Mouse (Mus musculus): ENCODE measurements around the gene Galk2. TPM values are rescaled to one million over a fixed set of nuclear protein-coding genes. Genes with fewer than 3 reads are reported as not detected.

The Galk2 gene
- polyA plus RNA-seq (2012; rRNA removed): 23.0 and 23.3 TPM in 2 replicates

DNA sequence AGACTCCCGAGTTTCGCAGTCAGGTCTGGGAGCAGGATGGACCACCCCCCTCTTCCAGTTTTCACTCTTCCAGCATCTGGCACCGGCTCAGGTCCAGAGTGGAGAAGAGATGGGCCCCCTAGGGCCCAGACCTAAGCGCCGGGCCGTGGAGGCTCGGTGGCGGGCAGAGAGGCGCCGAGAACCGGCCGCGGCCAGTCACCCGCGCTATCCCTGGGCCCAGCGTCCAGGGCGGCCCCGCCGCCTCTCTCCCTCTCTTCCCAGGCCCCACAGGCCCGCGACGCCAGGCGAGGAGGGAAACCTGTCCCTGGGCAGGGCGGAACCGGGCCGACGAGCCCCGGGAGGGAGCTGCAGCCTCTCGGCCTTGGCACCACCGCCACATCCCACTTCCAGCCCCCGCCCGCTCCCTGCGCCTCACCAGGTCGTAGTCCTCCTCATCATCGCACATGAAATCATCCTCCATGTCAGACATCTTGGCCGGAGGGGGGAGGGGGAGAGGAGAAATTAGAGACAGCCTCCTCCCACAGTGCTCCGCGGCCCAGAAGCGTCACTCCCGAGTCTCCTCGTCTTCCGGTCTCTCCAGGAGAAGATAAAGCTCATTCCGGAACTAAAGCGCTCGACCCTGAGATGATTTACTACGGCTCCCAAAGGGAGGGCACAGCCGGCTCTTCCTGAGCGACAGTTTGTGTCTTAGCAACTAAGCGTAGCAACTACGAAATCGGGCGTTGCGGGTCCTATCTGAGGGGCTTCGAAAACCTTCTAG, at the start of gene Galk2, which contains the start of gene Cops2:
TSS of gene Galk2 (plus strand) at position 589 of the 760 bp plus-strand sequence.
TSS of gene Cops2 (minus strand) at position 619 of the 760 bp plus-strand sequence.

Other genes with a start within 250 kb of the Galk2 start
- gene Cep152, start 234.0 kb upstream of the Galk2 start, polyA plus RNA-seq (2012; rRNA removed): 5.4 and 6.1 TPM in 2 replicates
- 280 and 282 TPM in 2 replicates for gene Eid1, start 186.0 kb upstream of the Galk2 start, polyA plus RNA-seq (2012; rRNA removed)
- gene Shc4, start 135.0 kb upstream of the Galk2 start, polyA plus RNA-seq (2012; rRNA removed): 1.6 and 2.7 TPM in 2 replicates
- 19.2 and 19.5 TPM in 2 replicates for gene Secisbp2l, start 76.2 kb upstream of the Galk2 start, polyA plus RNA-seq (2012; rRNA removed)
- gene Cops2, start within 50 bp of the Galk2 start, polyA plus RNA-seq (2012; rRNA removed): 62.9 and 69.5 TPM in 2 replicates
- 2.2 and 5.9 TPM in 2 replicates for gene Fgf7, start 175.5 kb downstream of the Galk2 start, polyA plus RNA-seq (2012; rRNA removed)